In genomic region chr7:89397837-89398534, GRCm38 (mm10) we compare ENCODE assay signal across 19 mouse cellular contexts. TPM values are rescaled to one million over a fixed set of nuclear protein-coding genes. Genes with fewer than 3 reads are reported as not detected.
DNase-seq lines count a peak whose midpoint lies in the region; ATAC-seq and TF ChIP-seq lines count a peak whose summit lies in the region.
"Had no signal": no experiment of that assay in that cellular context is flagged by ENCODE, and none has a peak within 500 bp of the region (broad histone marks: within the 10 kb centered on the region; RNA-seq: fewer than 3 reads in every experiment).

No protein-coding gene starts in this region.

- no peaks in the 10 kb centered on the region; the same call in none of the 2 replicates for H3K79me2 ChIP-seq in liver, adult 2 months (ENCODE audit: control insufficient read depth, insufficient read depth, low read length)

- no peaks in the 10 kb centered on the region for H3K36me3 ChIP-seq in liver, adult 2 months (ENCODE audit: control insufficient read depth, insufficient read depth, low read length)
- no peaks in the 10 kb centered on the region for H3K36me3 ChIP-seq in liver, embryonic 11.5 days (ENCODE audit: control insufficient read depth, insufficient read depth, low read length)
- H3K36me3 ChIP-seq in intestine, postnatal 0 days (ENCODE audit: control insufficient read depth, insufficient read depth), result 0 out of 2 replicates have a peak, but pooled peaks cover 3% of the 10 kb centered on the region
- no peaks in the 10 kb centered on the region for H3K36me3 ChIP-seq in stomach, embryonic 15.5 days
- H3K36me3 ChIP-seq: embryonic facial prominence, embryonic 13.5 days; forebrain, embryonic 12.5 days had no signal

- no peak for ATAC-seq in liver, embryonic 11.5 days (replicated peaks; ENCODE audit: low FRiP score)
- ATAC-seq in intestine, postnatal 0 days, result peak; percentile 68
- peak; percentile 54; the same call in 1 of the 2 replicates for ATAC-seq in stomach, embryonic 15.5 days (ENCODE audit: insufficient read depth, low FRiP score, low read depth)
- ATAC-seq: forebrain, embryonic 16.5 days had no signal

- peak; percentile 30 for DNase-seq in liver, adult 2 months (ENCODE audit: extremely low read depth, low read depth, low spot score)
- DNase-seq in liver, embryonic 11.5 days (ENCODE audit: low spot score), result no peak
- DNase-seq in ZHBTc4 (ENCODE audit: low read depth, low spot score), result peak; percentile 15
- DNase-seq in testis, postnatal 10 days (ENCODE audit: low spot score), result no peak
- no peak for DNase-seq in T-cell, adult 2 months (ENCODE audit: low spot score)
- DNase-seq in heart, postnatal 36 days, result no peak
- DNase-seq: adrenal gland, adult 2 months; adrenal gland, postnatal 25 days; cerebellum, adult 18-20 months; cerebellum, adult 9-11 months; cerebellum, postnatal 36 days; gastrocnemius, postnatal 14 days; heart, adult 2 months had no signal

- intact Hi-C loops in heart, postnatal 36 days (cut with DNase I), result no loop called here

- H3K4me3 ChIP-seq in liver, adult 2 months (ENCODE audit: insufficient read depth, low read depth, low read length), result no peak overlapping the region
- H3K4me3 ChIP-seq in liver, embryonic 11.5 days (ENCODE audit: low read depth, low read length), result no peak overlapping the region
- H3K4me3 ChIP-seq in intestine, postnatal 0 days (ENCODE audit: low read depth, low read length), result no peak overlapping the region
- no peak overlapping the region for H3K4me3 ChIP-seq in stomach, embryonic 15.5 days (replicated peaks)
- H3K4me3 ChIP-seq: embryonic facial prominence, embryonic 13.5 days; forebrain, embryonic 12.5 days; heart, adult 2 months had no signal

- peaks cover 12% of the 10 kb centered on the region for H3K4me1 ChIP-seq in liver, adult 2 months (ENCODE audit: control insufficient read depth, insufficient read depth, low read length)
- 0 out of 2 replicates have a peak, but pooled peaks cover 2% of the 10 kb centered on the region for H3K4me1 ChIP-seq in liver, embryonic 11.5 days (replicated peaks; ENCODE audit: control insufficient read depth, insufficient read depth, low read length)
- H3K4me1 ChIP-seq in intestine, postnatal 0 days (replicated peaks; ENCODE audit: control insufficient read depth, insufficient read depth, low read length), result 0 out of 2 replicates have a peak, but pooled peaks cover 2% of the 10 kb centered on the region
- H3K4me1 ChIP-seq in stomach, embryonic 15.5 days, result no peaks in the 10 kb centered on the region

- no peak overlapping the region for H3K9ac ChIP-seq in liver, adult 2 months (ENCODE audit: low read depth, low read length)
- H3K9ac ChIP-seq in liver, embryonic 11.5 days (ENCODE audit: low read depth, low read length), result no peak overlapping the region
- no peak overlapping the region for H3K9ac ChIP-seq in intestine, postnatal 0 days (ENCODE audit: low read depth, low read length)
- no peak overlapping the region for H3K9ac ChIP-seq in stomach, embryonic 15.5 days
- H3K9ac ChIP-seq: embryonic facial prominence, embryonic 13.5 days; forebrain, embryonic 12.5 days had no signal

- no peaks in the 10 kb centered on the region for H3K9me3 ChIP-seq in liver, embryonic 11.5 days (ENCODE audit: control insufficient read depth, low read length)
- H3K9me3 ChIP-seq in intestine, postnatal 0 days (ENCODE audit: control insufficient read depth), result no peaks in the 10 kb centered on the region
- no peaks in the 10 kb centered on the region for H3K9me3 ChIP-seq in stomach, embryonic 15.5 days
- H3K9me3 ChIP-seq: embryonic facial prominence, embryonic 13.5 days; forebrain, embryonic 12.5 days had no signal

- no peak overlapping the region for H3K27ac ChIP-seq in liver, adult 2 months (replicated peaks; ENCODE audit: insufficient read depth, low read depth, low read length)
- no peak overlapping the region for H3K27ac ChIP-seq in liver, embryonic 11.5 days (ENCODE audit: low read depth, low read length)
- H3K27ac ChIP-seq in intestine, postnatal 0 days (ENCODE audit: low read depth, low read length), result no peak overlapping the region
- 0 out of 2 replicates have a peak overlapping the region, but pooled peaks have one; percentile 16 for H3K27ac ChIP-seq in stomach, embryonic 15.5 days
- H3K27ac ChIP-seq: embryonic facial prominence, embryonic 13.5 days; forebrain, embryonic 12.5 days; heart, adult 2 months had no signal

- 47% methylated on average over 3 of the region's 3 CpGs for WGBS in liver, adult 2 months
- 70% methylated on average over 3 of the region's 3 CpGs for WGBS in liver, embryonic 11.5 days
- WGBS in intestine, postnatal 0 days, result 43% methylated on average over 3 of the region's 3 CpGs
- WGBS in stomach, embryonic 15.5 days, result 62% methylated on average over 3 of the region's 3 CpGs

- no peak for TF ChIP-seq CTCF in liver, adult 2 months (IDR thresholded peaks at IDR 0.05; ENCODE audit: low read depth, low read length)
- TF ChIP-seq CTCF in intestine, postnatal 0 days (IDR thresholded peaks at IDR 0.05; ENCODE audit: low read depth), result no peak

- no peak overlapping the region for H3K4me2 ChIP-seq in liver, embryonic 11.5 days
- no peak overlapping the region for H3K4me2 ChIP-seq in intestine, postnatal 0 days (replicated peaks; ENCODE audit: low read depth)
- H3K4me2 ChIP-seq in stomach, embryonic 15.5 days, result no peak overlapping the region
- H3K4me2 ChIP-seq: embryonic facial prominence, embryonic 13.5 days; forebrain, embryonic 12.5 days; heart, embryonic 11.5 days had no signal

- TF ChIP-seq POLR2A in liver, adult 2 months (IDR thresholded peaks at IDR 0.05; ENCODE audit: extremely low read depth, insufficient read depth, low read length), result no peak

- H3K27me3 ChIP-seq in liver, adult 2 months (ENCODE audit: control insufficient read depth, insufficient read depth, low read length), result no peaks in the 10 kb centered on the region
- no peaks in the 10 kb centered on the region for H3K27me3 ChIP-seq in liver, embryonic 11.5 days (replicated peaks; ENCODE audit: control insufficient read depth, insufficient read depth, low read length)
- H3K27me3 ChIP-seq in intestine, postnatal 0 days (replicated peaks; ENCODE audit: control insufficient read depth, insufficient read depth, low read length), result no peaks in the 10 kb centered on the region
- H3K27me3 ChIP-seq in stomach, embryonic 15.5 days (replicated peaks), result no peaks in the 10 kb centered on the region

RNA-seq across cellular contexts. Expression of gene Tmem135, which starts 6.0 kb away (rescaled TPM):
- total RNA-seq in liver, adult 2 months (2014; rRNA removed), result 60.4 and 60.5 TPM in 2 replicates
- polyA plus RNA-seq in liver, adult 2 months (2012; rRNA removed), result 101 and 108 TPM in 2 replicates
- polyA plus RNA-seq in liver, embryonic 11.5 days (2014; fragmentation: Nextera tagmentation; extraction: Ambion mirVana), result 27.0 and 28.9 TPM in 2 replicates
- polyA plus RNA-seq in intestine, postnatal 0 days (2015; fragmentation: Nextera tagmentation; extraction: Ambion mirVana), result 57.9 and 72.0 TPM in 2 replicates
- polyA plus RNA-seq in stomach, embryonic 15.5 days (2015; fragmentation: Nextera tagmentation; extraction: Ambion mirVana), result 35.5 and 37.3 TPM in 2 replicates
- 10 to 100 TPM; 43.3 to 51.3 TPM for total RNA-seq in heart, postnatal 36 days (2021)

RNA-seq across cellular contexts. Expression of gene Fzd4, which starts 6.2 kb away (rescaled TPM):
- total RNA-seq in liver, adult 2 months (2014; rRNA removed), result 11.5 and 12.1 TPM in 2 replicates
- polyA plus RNA-seq in liver, adult 2 months (2012; rRNA removed), result 4.8 and 6.3 TPM in 2 replicates
- 7.8 and 8.3 TPM in 2 replicates for polyA plus RNA-seq in liver, embryonic 11.5 days (2014; fragmentation: Nextera tagmentation; extraction: Ambion mirVana)
- polyA plus RNA-seq in intestine, postnatal 0 days (2015; fragmentation: Nextera tagmentation; extraction: Ambion mirVana), result 6.4 and 7.3 TPM in 2 replicates
- 12.8 and 13.9 TPM in 2 replicates for polyA plus RNA-seq in stomach, embryonic 15.5 days (2015; fragmentation: Nextera tagmentation; extraction: Ambion mirVana)
- total RNA-seq in heart, postnatal 36 days (2021), result 10 to 100 TPM; 31.6 to 35.8 TPM

Comparison
In these comparisons a context has a peak if more than half of its experiments do, and no peak if none do; other contexts are left out.
1. DNase-seq: peak in liver, adult 2 months (single experiment) and ZHBTc4 (single experiment); none in liver, embryonic 11.5 days (single experiment), testis, postnatal 10 days (single experiment), T-cell, adult 2 months (single experiment) and heart, postnatal 36 days (0 of 2).